Mouse (Mus musculus) bone marrow macrophage, adult 2 months (primary cell): Measurements from ENCODE around the gene Gle1. TPM values are rescaled to one million over a fixed set of nuclear protein-coding genes. Genes with fewer than 3 reads are reported as not detected.
"Not testable (repeated sequence)": the region's sequence is repeated elsewhere in the genome, so short reads cannot be mapped to it uniquely, and the experiment has no call there.

ENCODE experiments used
- H3K27ac ChIP-seq: 2 replicates; pipeline ENCODE4 v1.5.1; 2012; ENCODE audit warnings: low read depth, low read length; ENCODE audit not compliant: insufficient read depth
- H3K4me1 ChIP-seq: 2 replicates; pipeline ENCODE4 v1.6.1; 2012; ENCODE audit warnings: low read length; ENCODE audit not compliant: control insufficient read depth, insufficient read depth
- H3K4me3 ChIP-seq: 2 replicates; pipeline ENCODE4 v1.5.1; 2012; ENCODE audit warnings: mild to moderate bottlenecking, low read length, moderate library complexity; ENCODE audit not compliant: insufficient read depth
- CTCF ChIP-seq: IDR thresholded peaks from 2 replicates; pipeline ENCODE4 v1.5.1; 2012; ENCODE audit warnings: low read depth, mild to moderate bottlenecking, low read length, moderate library complexity
- POLR2A ChIP-seq: IDR thresholded peaks from 2 replicates; pipeline ENCODE4 v1.6.1; 2012; ENCODE audit warnings: mild to moderate bottlenecking, low read depth, low read length, borderline replicate concordance
- polyA plus RNA-seq: library from polyadenylated mRNA; stranded (reverse); fragments of >200 nt; gene quantifications from 2 replicates; pipeline ENCODE4 v1.2.4, GENCODE M21; 2012; ENCODE audit not compliant: missing spikeins, insufficient read depth, insufficient read length

Gle1 gene
- 19.0 and 20.6 TPM in 2 replicates for polyA plus RNA-seq

DNA sequence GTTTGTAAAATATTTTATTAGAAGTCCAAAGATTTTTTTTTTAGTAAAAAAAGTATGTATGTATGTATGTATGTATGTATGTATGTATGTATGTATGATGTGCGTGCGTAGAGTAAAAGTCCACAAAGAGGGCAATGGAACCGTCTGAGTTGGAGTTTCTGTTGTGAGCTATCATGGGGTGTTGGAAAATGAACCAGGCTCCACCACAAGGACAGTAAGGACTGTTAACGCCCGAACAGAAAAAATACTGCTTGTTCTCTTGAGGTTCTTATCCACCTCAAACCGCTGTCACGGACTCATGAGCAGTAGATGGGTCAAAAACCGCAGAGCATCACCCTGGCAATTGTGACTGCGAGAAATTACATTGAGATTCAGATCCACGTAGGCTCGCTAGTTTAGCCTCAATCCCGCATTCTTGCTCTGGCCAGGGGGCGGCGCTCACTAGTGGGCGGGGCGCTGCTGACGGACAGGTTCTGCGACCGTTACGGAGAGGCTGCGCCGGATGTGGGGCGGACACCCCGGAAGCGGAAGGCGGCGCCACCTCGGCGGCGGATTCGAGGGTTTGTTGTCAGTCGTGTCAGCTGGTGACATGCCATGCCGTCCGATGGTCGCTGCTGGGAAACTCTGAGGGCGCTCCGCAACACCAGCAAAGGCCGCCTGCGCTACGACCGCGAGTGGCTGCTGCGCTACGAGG is at the start of gene Gle1:
Gle1 (plus strand) TSS at position 521 of the 694 bp plus-strand sequence.
- TF ChIP-seq CTCF (no peak), POLR2A (no peak)
- peaks cover 5% of the 10 kb centered on the region for H3K4me1 ChIP-seq
- peak within 1 kb of the TSS; percentile 79 for H3K4me3 ChIP-seq
- H3K27ac ChIP-seq = peak within 1 kb of the TSS; percentile 29; the same call in 1 of the 2 replicates

- peaks cover 19% of the 10 kb centered on the region for H3K4me1 ChIP-seq
- not testable (repeated sequence) for H3K27ac ChIP-seq, H3K4me3 ChIP-seq
Observed at GRCm38 (mm10) chr2:29886659-29887292, 48.5 kb upstream of the Gle1 start.

DNA sequence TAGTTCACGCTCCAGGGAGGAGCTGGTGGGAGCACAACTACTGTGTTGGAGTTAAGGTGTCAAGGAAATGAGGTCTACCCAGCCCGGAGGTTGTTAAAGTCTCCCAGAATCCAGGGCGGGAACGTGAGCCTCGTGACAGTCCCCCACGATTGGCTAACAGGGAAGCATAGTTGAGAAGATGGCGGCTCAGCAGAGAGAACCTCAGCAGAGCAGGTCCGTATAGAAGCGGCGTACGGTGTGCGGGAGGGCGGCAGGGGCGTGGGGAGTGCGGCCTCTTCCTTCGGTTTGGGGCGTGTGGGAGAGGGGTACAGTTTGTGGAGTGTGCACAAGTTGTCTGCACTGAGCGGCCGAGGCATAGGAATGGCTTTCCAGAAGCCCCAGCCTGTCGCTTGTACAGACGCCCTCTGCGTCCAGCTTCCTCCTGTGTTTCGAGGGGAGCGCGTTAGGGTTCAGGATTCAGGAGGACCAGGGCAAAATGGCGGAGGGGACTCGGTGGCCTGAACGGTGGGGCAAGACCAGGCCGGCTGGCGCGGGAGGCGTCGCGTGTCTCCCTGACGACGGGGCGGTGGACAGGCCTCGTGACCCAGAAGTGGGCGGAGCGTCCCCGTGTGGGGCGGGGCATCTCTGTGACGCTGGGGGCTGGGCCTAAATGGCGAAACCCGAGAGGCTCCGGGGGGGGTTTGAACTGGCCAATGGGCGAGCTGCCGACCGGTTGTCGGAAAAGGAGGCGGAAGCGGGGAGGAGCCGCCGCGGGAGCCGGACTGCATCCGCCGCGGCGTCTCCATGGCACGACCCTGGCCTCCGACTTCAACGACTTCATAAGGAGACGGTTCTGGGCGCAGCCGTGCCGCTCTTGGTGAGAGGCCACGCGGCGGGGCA is 45.9 kb upstream of the Gle1 start, which contains the start of gene Odf2:
Odf2 (plus strand) TSS at position 156 of the 879 bp plus-strand sequence.
- TF ChIP-seq CTCF (no peak), POLR2A (no peak)
- peaks cover 19% of the 10 kb centered on the region for H3K4me1 ChIP-seq
- peak within 1 kb of the TSS; percentile 84 for H3K4me3 ChIP-seq
- H3K27ac ChIP-seq = peak within 1 kb of the TSS; percentile 72

DNA sequence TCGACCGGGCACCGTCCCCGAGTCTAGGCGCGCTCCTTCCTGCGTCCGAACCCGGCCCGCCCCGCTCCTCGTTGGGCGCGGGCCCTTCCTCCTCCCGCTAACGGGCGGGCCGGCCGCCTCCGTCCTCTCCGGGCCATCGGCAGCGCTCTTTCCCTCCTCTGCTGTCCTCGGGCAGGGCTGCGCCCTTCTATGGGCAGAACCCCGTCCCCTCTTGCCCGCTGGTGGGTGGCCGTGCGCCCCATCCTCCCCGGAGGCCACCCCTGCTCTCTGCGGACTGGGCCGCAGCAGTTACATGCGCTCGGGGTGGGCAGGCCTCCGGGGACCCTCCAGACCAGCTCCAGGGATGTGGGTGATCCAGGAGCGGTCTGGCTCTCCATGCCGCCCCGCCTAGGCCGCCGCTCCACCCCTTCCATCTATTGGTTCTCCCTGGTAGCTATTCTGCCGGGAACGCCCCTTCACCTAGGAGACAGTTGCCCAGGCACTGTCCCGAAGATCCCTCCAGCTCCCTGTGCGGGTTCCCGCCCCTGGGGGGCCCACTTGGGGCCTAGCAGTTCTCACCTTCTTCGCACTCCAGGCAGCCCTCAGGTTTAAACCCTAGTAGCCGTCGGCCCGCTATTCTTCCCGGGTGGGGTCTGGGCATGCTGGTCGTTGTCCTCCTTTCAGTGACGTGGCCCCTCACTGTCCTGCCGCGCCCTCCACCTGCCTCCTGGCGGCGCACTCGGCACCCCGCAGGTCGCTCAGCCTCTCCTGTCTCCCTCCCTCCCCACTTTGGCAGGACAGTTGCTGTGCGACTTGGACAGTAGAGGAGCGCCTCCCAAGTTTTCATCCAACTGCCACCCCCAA is 45.0 kb upstream of the Gle1 start:
- Histone ChIP-seq H3K4me1 (peaks cover 19% of the 10 kb centered on the region), H3K4me3 (peak overlapping the region; percentile 84), H3K27ac (peak overlapping the region; percentile 51)
- TF ChIP-seq POLR2A (no peak), CTCF (no peak; the same call in 1 of the 2 replicates)

DNA sequence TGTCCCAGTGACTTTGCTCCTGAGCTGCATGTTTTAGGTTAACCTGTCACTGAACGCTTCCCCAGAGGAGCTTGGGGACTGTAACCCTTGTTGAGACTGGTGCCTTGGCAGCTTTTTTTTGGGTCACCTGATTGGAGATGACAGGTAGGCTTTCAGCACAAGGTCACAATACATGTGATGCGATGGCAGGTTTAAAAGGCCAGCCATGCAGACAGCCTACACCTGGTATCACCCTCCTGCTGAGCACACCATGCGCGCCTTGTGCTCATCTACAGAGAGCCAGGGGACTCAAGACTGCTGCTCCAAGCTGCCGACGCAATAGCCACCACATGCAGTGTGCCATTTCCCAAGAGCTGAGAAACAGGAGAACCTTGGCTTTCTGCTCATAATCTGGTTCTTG is 43.5 kb upstream of the Gle1 start:
- H3K4me1 ChIP-seq = peaks cover 19% of the 10 kb centered on the region
- H3K27ac ChIP-seq = no peak overlapping the region
- no peak for TF ChIP-seq POLR2A
- no peak for TF ChIP-seq CTCF
- H3K4me3 ChIP-seq = no peak overlapping the region

GRCm38 (mm10) chr2:29896071-29896470 is 39.2 kb upstream of the Gle1 start:
- H3K4me1 ChIP-seq = peaks cover under 1% of the 10 kb centered on the region
- no peak overlapping the region for H3K27ac ChIP-seq
- TF ChIP-seq CTCF (no peak), POLR2A (no peak)
- H3K4me3 ChIP-seq = no peak overlapping the region

DNA sequence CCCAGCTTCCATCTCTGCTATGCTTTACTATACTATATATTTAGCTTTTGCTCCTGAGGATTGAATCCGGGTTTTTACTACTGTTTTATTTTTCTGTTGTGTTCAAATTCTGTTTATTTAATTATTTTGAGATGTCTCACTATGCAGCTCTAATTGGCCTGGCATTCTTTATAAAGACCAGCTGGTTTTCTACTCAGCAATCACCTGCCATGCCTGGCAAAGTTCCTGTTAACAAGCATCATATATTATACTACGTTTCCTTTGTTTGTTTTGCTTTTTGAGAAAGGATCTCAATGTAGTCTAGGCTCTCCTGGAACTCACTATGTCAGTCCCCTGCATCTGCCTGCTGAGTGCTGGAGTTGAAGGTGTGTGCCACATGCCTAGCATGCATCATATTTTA is 37.9 kb upstream of the Gle1 start:
- Histone ChIP-seq H3K4me3 (no peak overlapping the region), H3K27ac (no peak overlapping the region), H3K4me1 (no peaks in the 10 kb centered on the region)
- TF ChIP-seq CTCF (no peak), POLR2A (no peak)

GRCm38 (mm10) chr2:29898081-29898480 is 37.1 kb upstream of the Gle1 start:
- no peak overlapping the region for H3K27ac ChIP-seq
- no peak for TF ChIP-seq CTCF
- no peak for TF ChIP-seq POLR2A
- no peaks in the 10 kb centered on the region for H3K4me1 ChIP-seq
- no peak overlapping the region for H3K4me3 ChIP-seq

- TF ChIP-seq POLR2A (no peak), CTCF (no peak)
- no peaks in the 10 kb centered on the region for H3K4me1 ChIP-seq
Observed at GRCm38 (mm10) chr2:29902194-29902593, 33.0 kb upstream of the Gle1 start.

GRCm38 (mm10) chr2:29908171-29908570 is 27.1 kb upstream of the Gle1 start:
- H3K4me1 ChIP-seq, H3K27ac ChIP-seq, H3K4me3 ChIP-seq: not testable (repeated sequence)

More at GRCm38 (mm10) chr2:29902194-29902593, 33.0 kb upstream of the Gle1 start:
- Histone ChIP-seq H3K4me3 (no peak overlapping the region), H3K27ac (no peak overlapping the region)
